Mouse (Mus musculus) liver, postnatal 0 days (tissue): ENCODE measurements around the gene Glud1.

ENCODE experiments used
- CTCF ChIP-seq: sonication (generic); IDR thresholded peaks from 2 replicates; pipeline ENCODE4 v1.5.1; 2016; ENCODE audit warnings: antibody characterized with exemption, low read depth
- EP300 ChIP-seq: IDR thresholded peaks from 2 replicates; pipeline ENCODE4 v1.6.1; 2016; ENCODE audit warnings: antibody characterized with exemption, low read depth, mild to moderate bottlenecking

DNA sequence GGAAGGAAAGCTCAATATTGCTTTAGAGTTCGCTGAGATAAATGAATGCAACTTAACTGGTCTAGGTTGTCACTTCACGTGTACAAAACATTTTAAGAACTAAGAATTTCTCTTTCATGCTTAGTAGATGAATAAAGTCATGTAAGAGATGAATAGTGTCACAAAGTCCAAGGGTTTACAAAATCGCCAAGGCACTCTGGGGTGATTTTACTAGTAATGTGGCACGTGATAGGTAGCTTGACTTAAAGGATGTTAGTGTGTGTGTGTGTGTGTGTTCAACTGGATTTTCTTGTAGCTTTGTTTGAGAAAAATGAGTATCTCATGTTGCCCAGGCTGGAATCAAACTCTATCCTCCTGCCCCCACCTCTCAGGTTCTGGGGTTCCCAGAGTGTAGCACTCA lies 1.3 kb upstream of the Glud1 start:
- no peak for TF ChIP-seq CTCF
- no peak for TF ChIP-seq EP300
